8 mouse cellular contexts compared by ENCODE assay signal in genomic region chr10:3974380-3974779, GRCm38 (mm10). TPM values are rescaled to one million over a fixed set of nuclear protein-coding genes. Genes with fewer than 3 reads are reported as not detected.
DNase-seq lines count a peak whose midpoint lies in the region; ATAC-seq lines count a peak whose summit lies in the region.

No protein-coding gene starts in this region.

- peaks cover 32% of the 10 kb centered on the region for H3K36me3 ChIP-seq in erythroblast, embryonic 14.5 days (ENCODE audit: control insufficient read depth)
- H3K36me3 ChIP-seq in kidney, embryonic 14.5 days (ENCODE audit: control insufficient read depth, insufficient read depth, low read length) = peaks cover 7% of the 10 kb centered on the region
- H3K36me3 ChIP-seq in embryonic facial prominence, embryonic 10.5 days (replicated peaks) = peaks cover 13% of the 10 kb centered on the region
- H3K36me3 ChIP-seq in macrophage (ENCODE audit: inconsistent target) = no peaks in the 10 kb centered on the region

- no peak overlapping the region for H3K27ac ChIP-seq in kidney, embryonic 14.5 days (ENCODE audit: low read depth, low read length)
- H3K27ac ChIP-seq in embryonic facial prominence, embryonic 10.5 days (replicated peaks) = peak overlapping the region; percentile 91; the same call in 1 of the 2 replicates
- peak overlapping the region; percentile 60 for H3K27ac ChIP-seq in macrophage

- no peak for ATAC-seq in erythroblast, adult 5-6 weeks (replicated peaks; ENCODE audit: low FRiP score, poor library complexity, severe bottlenecking)
- ATAC-seq in kidney, embryonic 14.5 days (ENCODE audit: low FRiP score, low TSS enrichment) = no peak

- H3K79me2 ChIP-seq in macrophage (ENCODE audit: inconsistent target) = peaks cover 14% of the 10 kb centered on the region; the same call in 1 of the 2 replicates

- no peak overlapping the region for H3K9ac ChIP-seq in kidney, embryonic 14.5 days (ENCODE audit: low read depth, low read length)

- H3K4me3 ChIP-seq in erythroblast, embryonic 14.5 days (replicated peaks) = peak overlapping the region; percentile 92
- peak overlapping the region; percentile 61; the same call in 1 of the 2 replicates for H3K4me3 ChIP-seq in kidney, embryonic 14.5 days (ENCODE audit: low read length)
- H3K4me3 ChIP-seq in embryonic facial prominence, embryonic 10.5 days = peak overlapping the region; percentile 73
- H3K4me3 ChIP-seq in macrophage (ENCODE audit: inconsistent target) = peak overlapping the region; percentile 66

- H3K4me2 ChIP-seq in kidney, embryonic 14.5 days (replicated peaks; ENCODE audit: low read depth, low read length) = peak overlapping the region; percentile 85

- WGBS in kidney, embryonic 14.5 days = 74% methylated on average over 3 of the region's 3 CpGs
- WGBS in embryonic facial prominence, embryonic 10.5 days = 75% methylated on average over 3 of the region's 3 CpGs
- 70% methylated on average over 3 of the region's 3 CpGs for WGBS in macrophage (ENCODE audit: missing documents)

- no peak for DNase-seq in kidney, postnatal 10 days
- DNase-seq in embryonic facial prominence, embryonic 10.5 days (ENCODE audit: low spot score) = no peak
- no peak for DNase-seq in thymus, postnatal 36 days
- no peak for DNase-seq in layer of hippocampus, postnatal 36 days

- peaks cover 3% of the 10 kb centered on the region; the same call in 1 of the 2 replicates for H3K9me3 ChIP-seq in erythroblast, embryonic 14.5 days (ENCODE audit: control insufficient read depth, low read length)
- no peaks in the 10 kb centered on the region for H3K9me3 ChIP-seq in kidney, embryonic 14.5 days (ENCODE audit: control insufficient read depth, low read length)
- H3K9me3 ChIP-seq in embryonic facial prominence, embryonic 10.5 days = peaks cover 2% of the 10 kb centered on the region; the same call in 1 of the 2 replicates

- peaks cover 59% of the 10 kb centered on the region for H3K4me1 ChIP-seq in erythroblast, embryonic 14.5 days (ENCODE audit: control insufficient read depth)
- peaks cover 16% of the 10 kb centered on the region for H3K4me1 ChIP-seq in kidney, embryonic 14.5 days (ENCODE audit: control insufficient read depth, insufficient read depth, low read length)
- H3K4me1 ChIP-seq in embryonic facial prominence, embryonic 10.5 days = peaks cover 40% of the 10 kb centered on the region

- no peaks in the 10 kb centered on the region for H3K27me3 ChIP-seq in erythroblast, embryonic 14.5 days (ENCODE audit: control insufficient read depth)
- no peaks in the 10 kb centered on the region for H3K27me3 ChIP-seq in kidney, embryonic 14.5 days (ENCODE audit: control insufficient read depth, insufficient read depth, low read length)
- no peaks in the 10 kb centered on the region for H3K27me3 ChIP-seq in embryonic facial prominence, embryonic 10.5 days (replicated peaks; ENCODE audit: low read depth, poor library complexity, severe bottlenecking)

RNA-seq across cellular contexts. Expression of gene Mthfd1l, which starts 1.5 kb away (rescaled TPM):
- 0.91 and 1.2 TPM in 2 replicates for polyA plus RNA-seq in erythroblast, embryonic 14.5 days (2012)
- total RNA-seq in erythroblast, adult 5-6 weeks (2015; ENCODE audit: low replicate concordance) = 5.9 and 9.6 TPM in 2 replicates
- total RNA-seq in erythroblast, adult 5-6 weeks (2017; ENCODE audit: low replicate concordance) = 26.9 and 32.3 TPM in 2 replicates
- polyA plus RNA-seq in kidney, embryonic 14.5 days (2014; fragmentation: Nextera tagmentation; extraction: Ambion mirVana) = 12.8 and 20.2 TPM in 2 replicates
- 20.4 and 24.5 TPM in 2 replicates for polyA plus RNA-seq in embryonic facial prominence, embryonic 10.5 days (2016; fragmentation: Nextera tagmentation; extraction: Ambion mirVana)
- 10 to 100 TPM in 13 of 26 experiments, 1 to 10 TPM in 13; 1.9 to 18.6 (median 9.6) TPM for total RNA-seq in macrophage (2018; cell fraction: chromatin; rRNA removed)
- 1 to 10 TPM; 1.5 to 4.2 (median 3.1) TPM for total RNA-seq in macrophage (2018; cell fraction: cytosol; rRNA removed)
- 10 to 100 TPM in 1 of 26 experiments, 1 to 10 TPM in 25; 2.4 to 15.7 (median 4.5) TPM for total RNA-seq in macrophage (2018; cell fraction: nucleus; rRNA removed)
- polyA plus RNA-seq in macrophage (2018) = 2.6 to 7.0 TPM (median 2.9 TPM) in 3 replicates
- 1 to 10 TPM; 7.7 to 9.3 TPM for total RNA-seq in layer of hippocampus, postnatal 36 days (2021)
